Mouse (Mus musculus) gastrocnemius, postnatal 14 days (tissue): ENCODE measurements around the gene Tph2. TPM values are rescaled to one million over a fixed set of nuclear protein-coding genes. Genes with fewer than 3 reads are reported as not detected.

Experiments used
- DNase-seq: peaks from one replicate; pipeline ENCODE4 v3.0.0; 2021; ENCODE audit warnings: mixed read lengths
- intact Hi-C: fragments of 180-260 bp; cut with DNase I; formaldehyde crosslinking; loops from one replicate; pipeline ENCODE4 v1.15.1; 2025; ENCODE audit warnings: low total_unique reads
- total RNA-seq, 2 experiments: library from RNA; stranded (reverse); gene quantifications; 2 replicates each; pipeline ENCODE4 v1.2.3; 2021

Tph2 gene
- total RNA-seq, 2 experiments from 2014 or later = not detected

DNA sequence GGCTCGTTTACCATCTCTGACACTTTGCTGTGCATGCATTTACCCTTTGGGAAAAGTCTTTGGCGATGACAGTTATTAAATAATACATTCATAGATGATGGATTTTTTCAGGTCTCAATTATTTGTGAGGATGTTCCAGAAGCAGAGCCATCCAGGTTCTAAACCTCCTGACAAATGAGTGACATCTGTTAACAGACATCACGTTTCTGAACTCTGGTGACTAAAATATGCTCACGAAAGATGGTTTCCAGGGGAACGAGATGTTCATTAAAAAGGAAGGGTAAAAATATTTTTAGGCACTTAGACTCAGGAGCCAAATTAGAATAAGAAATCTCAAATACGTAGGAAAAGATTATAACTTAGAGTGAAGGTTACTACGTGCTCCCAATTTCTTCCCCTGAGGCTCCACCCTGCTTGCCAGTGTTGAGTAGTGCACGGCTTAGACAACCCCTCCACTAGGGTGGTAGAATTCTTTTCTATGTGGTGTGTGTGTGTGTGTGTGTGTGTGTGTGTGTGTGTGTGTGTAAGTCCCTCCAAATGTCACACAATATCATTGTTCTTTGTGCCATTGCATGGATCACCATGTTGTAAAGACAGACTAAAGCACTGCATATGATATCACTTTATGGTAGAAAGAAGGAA, 38.4 kb downstream of the Tph2 start:
- intact Hi-C loops = no loop called here
- no peak for DNase-seq

DNA sequence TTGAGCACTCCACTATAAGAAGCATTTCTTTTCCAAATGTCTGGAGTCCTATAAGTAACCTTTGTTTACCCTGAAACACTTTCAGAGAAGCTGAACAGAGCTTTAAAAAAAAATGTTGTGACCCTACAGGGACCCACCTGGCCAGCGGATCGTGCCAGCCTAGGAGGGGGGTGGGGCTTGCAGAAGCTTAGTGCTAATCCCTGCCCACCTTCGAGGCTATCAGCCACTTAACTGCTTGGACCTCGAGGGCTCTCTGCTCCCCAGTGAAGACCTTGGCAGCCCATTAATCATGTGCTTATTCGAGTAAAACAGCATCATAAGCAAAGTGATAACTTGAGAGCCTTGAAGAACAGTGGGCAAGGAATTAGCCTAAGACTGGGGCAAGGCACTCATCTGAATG, 40.3 kb downstream of the Tph2 start:
- intact Hi-C loops = no loop called here
- DNase-seq = no peak

- DNase-seq = no peak
- intact Hi-C loops = no loop called here
These were observed 41.2 kb downstream of the Tph2 start for GRCm38 (mm10) chr10:115143641-115144040.

- intact Hi-C loops = no loop called here
These were observed 47.8 kb downstream of the Tph2 start for GRCm38 (mm10) chr10:115137016-115137415.

GRCm38 (mm10) chr10:115127907-115128306, 56.9 kb downstream of the Tph2 start:
- intact Hi-C loops = no loop called here
- DNase-seq = no peak

More at GRCm38 (mm10) chr10:115137016-115137415, 47.8 kb downstream of the Tph2 start:
- no peak for DNase-seq

- intact Hi-C loops = no loop called here
These were observed 59.3 kb downstream of the Tph2 start for GRCm38 (mm10) chr10:115125550-115125949.

GRCm38 (mm10) chr10:115125027-115125426, 59.8 kb downstream of the Tph2 start:
- DNase-seq = no peak
- intact Hi-C loops = no loop called here

More at GRCm38 (mm10) chr10:115125550-115125949, 59.3 kb downstream of the Tph2 start:
- no peak for DNase-seq

- intact Hi-C loops = no loop called here
- no peak for DNase-seq
These were observed 76.9 kb downstream of the Tph2 start for GRCm38 (mm10) chr10:115107666-115108540.

DNA sequence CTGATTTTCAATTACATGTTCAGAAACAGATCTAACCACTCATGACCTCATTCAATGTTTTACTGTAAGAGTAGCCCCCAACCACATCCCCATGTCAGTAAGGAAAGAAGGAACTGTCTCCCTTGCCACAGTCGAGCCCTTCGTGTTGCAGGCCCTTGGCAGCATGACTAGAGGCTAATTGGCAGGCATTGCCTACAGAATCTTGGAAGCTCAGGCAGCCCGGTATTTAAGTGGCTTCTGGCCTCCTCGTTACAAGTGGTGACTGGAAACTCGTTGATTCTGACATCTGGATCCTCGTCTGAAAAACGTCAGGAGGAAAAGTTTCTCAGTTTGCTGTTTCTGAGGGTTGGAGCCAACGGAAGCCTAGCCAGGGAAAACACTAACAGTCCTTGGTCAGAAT, 80.6 kb downstream of the Tph2 start:
- intact Hi-C loops = no loop called here
- DNase-seq = no peak

DNA sequence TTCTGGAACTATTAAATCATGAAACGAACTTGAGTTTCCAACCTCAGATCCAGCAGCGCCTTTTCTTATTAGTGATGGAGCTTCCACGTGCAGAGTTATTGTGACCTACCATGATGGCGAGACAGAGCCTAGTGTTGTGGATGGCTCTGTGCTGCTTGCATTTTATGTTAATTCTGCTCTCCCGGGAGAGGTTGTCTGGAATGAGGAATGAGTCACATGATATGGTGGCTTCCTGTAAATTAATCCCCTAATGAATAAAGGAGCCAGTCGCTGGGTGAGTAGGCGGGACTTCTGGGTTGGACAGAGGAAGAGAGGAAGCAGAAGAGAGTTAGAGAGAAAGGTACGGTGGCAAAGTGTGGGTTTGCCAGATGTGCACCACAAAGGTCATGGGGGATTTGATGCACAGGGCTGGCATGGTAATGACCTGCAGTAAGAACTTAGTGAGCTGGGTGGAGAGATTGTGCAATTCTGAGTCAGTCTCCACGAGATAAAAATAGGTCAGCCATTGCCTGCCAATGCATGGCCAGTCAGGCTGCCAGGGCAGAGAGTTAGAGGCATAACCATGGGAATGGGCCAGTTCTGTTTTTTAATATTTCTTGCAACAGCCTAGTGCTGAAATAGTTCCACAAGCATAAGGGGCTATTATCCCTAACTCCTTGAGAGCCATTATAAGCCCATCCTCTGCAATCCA, 84.8 kb downstream of the Tph2 start:
- intact Hi-C loops = no loop called here
- DNase-seq = peak; percentile 7

- peak; percentile 13 for DNase-seq
- intact Hi-C loops = no loop called here
These were observed 87.7 kb downstream of the Tph2 start for GRCm38 (mm10) chr10:115097163-115097562.

GRCm38 (mm10) chr10:115096191-115096590, 88.6 kb downstream of the Tph2 start:
- intact Hi-C loops = no loop called here
- no peak for DNase-seq

GRCm38 (mm10) chr10:115078232-115078631, 106.6 kb downstream of the Tph2 start:
- intact Hi-C loops = no loop called here
- no peak for DNase-seq

DNA sequence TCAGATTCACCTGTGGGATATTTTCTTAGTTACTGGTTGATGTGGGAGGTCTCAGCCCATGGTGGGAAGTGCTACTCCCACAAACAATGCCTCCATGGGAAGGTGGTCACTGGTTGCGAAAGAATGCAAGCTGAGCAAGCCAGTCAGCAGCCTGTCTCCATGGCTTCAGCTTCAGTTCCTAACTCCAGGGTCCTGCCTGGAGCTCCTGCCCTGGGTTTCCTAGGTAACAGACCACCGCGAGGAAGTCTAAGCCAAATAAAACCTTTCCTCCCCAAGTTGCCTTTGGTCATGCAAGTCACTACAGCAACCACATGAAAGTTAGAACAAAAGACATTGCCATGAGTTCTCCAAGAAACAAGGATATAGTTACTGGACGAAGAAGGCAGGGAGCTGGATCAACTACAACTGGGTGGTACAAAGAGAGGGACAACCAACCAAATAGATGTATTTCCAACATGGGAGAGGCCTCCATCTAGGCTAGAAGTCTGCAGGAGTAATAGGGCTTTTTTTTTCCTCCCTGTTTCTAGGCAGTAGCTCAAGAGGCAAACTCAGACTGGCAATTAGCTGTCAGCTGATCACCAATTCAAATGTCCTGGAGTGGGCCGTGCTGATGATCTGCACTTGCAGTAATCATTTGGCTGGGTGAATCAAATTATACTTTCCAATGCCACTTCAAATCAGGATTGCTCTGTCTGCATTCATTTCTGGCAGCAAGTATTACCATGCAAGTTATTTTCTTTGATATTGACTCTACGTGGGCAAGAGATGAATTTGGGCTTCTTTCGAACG, 115.5 kb downstream of the Tph2 start:
- intact Hi-C loops = no loop called here
- no peak for DNase-seq

GRCm38 (mm10) chr10:115063936-115064335, 120.9 kb downstream of the Tph2 start:
- no peak for DNase-seq
- intact Hi-C loops = no loop called here

DNA sequence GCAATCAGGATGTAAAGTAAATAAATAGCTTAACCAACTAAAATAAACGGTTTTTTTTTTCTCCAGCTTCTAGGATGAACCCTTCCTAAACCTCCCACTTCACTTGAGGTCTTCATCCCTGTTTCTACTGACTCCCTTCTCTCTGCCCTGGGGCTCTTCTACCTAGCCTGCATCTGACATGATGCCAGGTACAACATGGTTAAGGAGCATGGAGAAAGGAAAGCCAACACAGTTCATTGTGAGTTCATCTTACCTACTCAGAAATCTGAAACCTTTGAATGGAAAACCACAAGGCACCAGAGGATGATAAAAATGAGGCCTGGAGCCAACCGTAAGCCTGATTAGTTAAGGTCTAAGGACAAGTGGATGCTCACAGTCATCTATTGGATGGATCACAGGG, 123.3 kb downstream of the Tph2 start:
- no peak for DNase-seq
- intact Hi-C loops = no loop called here

- no peak for DNase-seq
- intact Hi-C loops = no loop called here
These were observed 124.1 kb downstream of the Tph2 start for GRCm38 (mm10) chr10:115060759-115061158.

GRCm38 (mm10) chr10:115051602-115052001, 133.2 kb downstream of the Tph2 start:
- intact Hi-C loops = no loop called here
- no peak for DNase-seq

DNA sequence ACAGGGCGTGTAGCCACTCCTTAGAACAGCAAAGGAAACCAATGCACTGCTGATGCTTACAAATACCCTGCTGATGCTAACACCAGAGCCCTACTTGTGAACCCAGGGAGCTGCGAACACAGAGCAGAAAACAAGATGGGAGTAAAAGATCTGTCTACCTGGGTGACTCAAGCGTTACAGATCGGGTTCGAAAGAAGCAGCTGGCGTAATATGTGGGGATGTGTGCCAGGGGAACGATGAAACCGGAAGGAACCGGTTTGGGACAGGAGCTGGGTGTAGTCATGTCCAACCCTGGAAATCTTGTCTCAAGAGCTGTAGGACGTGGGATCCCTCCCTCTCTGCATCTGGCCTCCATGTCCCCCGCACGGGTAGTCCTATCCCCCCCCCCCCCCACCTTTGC, 134.1 kb downstream of the Tph2 start:
- no peak for DNase-seq
- intact Hi-C loops = no loop called here

GRCm38 (mm10) chr10:115050178-115050577, 134.6 kb downstream of the Tph2 start:
- intact Hi-C loops = no loop called here
- no peak for DNase-seq
